Mouse (Mus musculus) layer of hippocampus, adult 2 months (tissue): ENCODE results near the gene Git2. TPM values are rescaled to one million over a fixed set of nuclear protein-coding genes. Genes with fewer than 3 reads are reported as not detected.
A peak's percentile ranks its signal among the peaks of the same experiment; 100 is the strongest.

Experiments used
- DNase-seq, 2 experiments: peaks; one replicate each; pipeline ENCODE4 v3.0.0; 2022; ENCODE audit warnings: low spot score in 2 of 2
- H3K27ac ChIP-seq: fragments of 200-600 bp; 2 replicates; pipeline ENCODE4 v1.8.1; 2022
- H3K4me3 ChIP-seq: fragments of 200-600 bp; 2 replicates; pipeline ENCODE4 v1.8.1; 2022; ENCODE audit warnings: mild to moderate bottlenecking
- CTCF ChIP-seq: fragments of 200-600 bp; conservative IDR thresholded peaks from 2 replicates; pipeline ENCODE4 v1.8.1; 2022; ENCODE audit warnings: antibody characterized with exemption, mild to moderate bottlenecking, moderate library complexity
- total RNA-seq, 2 experiments: library from RNA; stranded (reverse); gene quantifications; 2 replicates each; pipeline ENCODE4 v1.2.3; 2021

Git2 gene
- total RNA-seq, 2 experiments from 2014 or later: 45.7 to 47.5 TPM

- no peak for DNase-seq
- no peak overlapping the region for H3K4me3 ChIP-seq
- no peak for TF ChIP-seq CTCF
- peak overlapping the region; percentile 82 for H3K27ac ChIP-seq
Observed at GRCm38 (mm10) chr5:114794609-114795008, 19.3 kb upstream of the Git2 start.

GRCm38 (mm10) chr5:114793317-114793716 lies 18.0 kb upstream of the Git2 start:
- no peak for DNase-seq
- Histone ChIP-seq H3K27ac (peak overlapping the region; percentile 82), H3K4me3 (no peak overlapping the region)
- TF ChIP-seq CTCF: no peak

- no peak for DNase-seq
- no peak for TF ChIP-seq CTCF
- Histone ChIP-seq H3K4me3 (no peak overlapping the region), H3K27ac (peak overlapping the region; percentile 51; the same call in 1 of the 2 replicates)
Observed at GRCm38 (mm10) chr5:114785196-114785595, 9.9 kb upstream of the Git2 start.

- DNase-seq: no peak
- no peak for TF ChIP-seq CTCF
- H3K4me3 ChIP-seq: no peak overlapping the region
- peak overlapping the region; percentile 75 for H3K27ac ChIP-seq
Observed at GRCm38 (mm10) chr5:114784622-114785165, 9.4 kb upstream of the Git2 start.

- DNase-seq: no peak
- TF ChIP-seq CTCF: no peak
- H3K27ac ChIP-seq: peak overlapping the region; percentile 74
- H3K4me3 ChIP-seq: no peak overlapping the region
Observed at GRCm38 (mm10) chr5:114783405-114784163, 8.3 kb upstream of the Git2 start.

DNA sequence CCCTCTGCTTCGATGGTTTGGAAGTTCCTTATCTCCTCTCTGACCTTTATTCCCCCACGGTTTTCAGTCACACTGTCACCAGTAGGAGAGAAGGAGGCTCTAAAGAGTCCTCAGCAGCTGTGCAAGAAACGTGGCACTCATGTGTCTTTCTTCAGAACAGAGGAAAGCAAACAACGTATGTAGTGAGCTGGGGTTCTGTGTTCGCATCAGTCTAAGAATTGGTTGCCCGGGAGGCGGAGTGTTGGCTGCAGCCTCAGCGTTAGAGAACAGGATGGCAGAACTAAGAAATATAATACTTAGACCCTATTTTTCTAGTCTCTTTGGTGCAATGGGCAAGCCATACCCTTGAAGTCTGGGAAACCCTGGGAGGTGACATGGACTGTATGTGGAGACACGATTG lies 7.7 kb upstream of the Git2 start:
- H3K4me3 ChIP-seq: no peak overlapping the region
- TF ChIP-seq CTCF: no peak
- DNase-seq: no peak
- peak overlapping the region; percentile 74 for H3K27ac ChIP-seq

- TF ChIP-seq CTCF: no peak
- H3K4me3 ChIP-seq: no peak overlapping the region
- H3K27ac ChIP-seq: peak overlapping the region; percentile 74
- DNase-seq: no peak
Observed at GRCm38 (mm10) chr5:114780912-114781311, 5.6 kb upstream of the Git2 start.

- H3K4me3 ChIP-seq: no peak overlapping the region
- peak overlapping the region; percentile 10; the same call in 1 of the 2 replicates for H3K27ac ChIP-seq
- no peak for DNase-seq
- no peak for TF ChIP-seq CTCF
Observed at GRCm38 (mm10) chr5:114779956-114780489, 4.7 kb upstream of the Git2 start.

- no peak for DNase-seq
- no peak for TF ChIP-seq CTCF
- H3K4me3 ChIP-seq: peak overlapping the region; percentile 95
- peak overlapping the region; percentile 100; the same call in 1 of the 2 replicates for H3K27ac ChIP-seq
Observed at GRCm38 (mm10) chr5:114776174-114776573, 857 bp upstream of the Git2 start.

DNA sequence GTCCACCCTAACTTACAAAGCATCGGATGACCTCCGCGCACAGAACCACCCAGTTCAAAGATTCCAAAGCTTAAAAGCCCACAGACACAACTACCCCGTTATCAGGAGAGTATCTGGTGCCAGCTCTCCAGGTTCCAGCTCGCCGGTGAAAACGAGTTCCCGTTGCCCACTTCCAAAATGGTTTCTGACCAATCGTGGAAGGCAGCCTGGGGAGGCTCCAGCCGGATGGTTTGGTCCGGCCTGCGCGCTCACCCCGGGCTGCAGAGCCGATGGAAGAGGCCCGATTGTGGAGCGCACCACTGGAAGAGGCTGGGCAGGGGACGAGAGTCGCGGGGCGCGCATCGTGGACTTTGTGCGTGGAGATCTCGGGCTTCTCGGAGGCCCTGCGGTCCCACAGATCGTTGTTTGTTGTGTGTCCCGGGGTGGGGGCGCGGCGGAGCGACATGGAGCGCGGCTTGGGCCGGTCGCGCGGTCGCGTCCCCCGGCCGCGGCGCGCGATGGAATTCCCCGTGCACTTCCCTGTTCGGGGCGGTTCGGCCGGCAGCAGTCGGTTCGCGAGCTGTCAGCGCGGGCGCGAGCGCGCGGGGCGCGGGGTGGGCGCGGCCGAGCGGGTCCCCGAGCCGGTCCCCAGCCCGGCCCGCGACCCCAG lies 790 bp downstream of the Git2 start, which contains the start of gene Ankrd13a:
Gene Ankrd13a, plus strand, starts transcription at position 275 of the 649 bp plus-strand sequence.
- DNase-seq: peak; percentile 90 to 94
- H3K27ac ChIP-seq: peak within 1 kb of the TSS; percentile 100
- H3K4me3 ChIP-seq: peak within 1 kb of the TSS; percentile 95
- TF ChIP-seq CTCF: no peak

DNA sequence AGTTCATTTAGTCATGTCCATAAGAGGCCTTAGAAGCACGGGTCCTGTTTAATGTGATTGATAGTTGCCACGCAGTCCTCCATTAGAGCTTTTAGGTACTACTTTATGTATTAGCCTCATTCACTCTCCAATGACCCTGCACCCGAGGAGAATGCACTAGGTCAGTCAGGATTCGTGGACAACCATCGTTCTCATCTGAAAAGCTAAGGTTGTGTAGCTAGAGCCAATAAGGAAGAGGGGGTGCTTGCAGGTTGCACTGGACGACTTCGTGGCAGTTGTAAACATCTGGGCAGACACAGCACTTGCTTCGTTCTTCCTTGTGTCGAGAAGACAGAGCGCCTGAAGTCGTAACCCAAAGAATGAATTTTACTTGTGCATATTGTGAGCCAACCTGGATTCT lies 1.5 kb downstream of the Git2 start:
- Histone ChIP-seq H3K27ac (peak overlapping the region; percentile 100), H3K4me3 (peak overlapping the region; percentile 95)
- TF ChIP-seq CTCF: no peak
- DNase-seq: no peak

- DNase-seq: peak; percentile 96 to 97
- TF ChIP-seq CTCF: no peak
- Histone ChIP-seq H3K4me3 (peak overlapping the region; percentile 95), H3K27ac (peak overlapping the region; percentile 100)
Observed at GRCm38 (mm10) chr5:114773211-114773710, 2.1 kb downstream of the Git2 start.

GRCm38 (mm10) chr5:114772456-114773203 lies 2.7 kb downstream of the Git2 start:
- no peak for TF ChIP-seq CTCF
- peak overlapping the region; percentile 95 for H3K4me3 ChIP-seq
- peak overlapping the region; percentile 100 for H3K27ac ChIP-seq
- no peak for DNase-seq
